ENCODE assay signal across 19 mouse cellular contexts in genomic region chr2:158181932-158182331, GRCm38 (mm10). TPM values are rescaled to one million over a fixed set of nuclear protein-coding genes. Genes with fewer than 3 reads are reported as not detected.
DNase-seq lines count a peak whose midpoint lies in the region; ATAC-seq and TF ChIP-seq lines count a peak whose summit lies in the region.
"Had no signal": no experiment of that assay in that cellular context is flagged by ENCODE, and none has a peak within 500 bp of the region (broad histone marks: within the 10 kb centered on the region; RNA-seq: fewer than 3 reads in every experiment).

No protein-coding gene starts in this region.

- no peak overlapping the region for H3K4me2 ChIP-seq in hindbrain, embryonic 15.5 days
- H3K4me2 ChIP-seq in neural tube, embryonic 15.5 days: no peak overlapping the region
- H3K4me2 ChIP-seq: embryonic facial prominence, embryonic 15.5 days; liver, embryonic 15.5 days had no signal

- H3K27ac ChIP-seq in heart, embryonic 10.5 days: 0 out of 2 replicates have a peak overlapping the region, but pooled peaks have one; percentile 48
- peak overlapping the region; percentile 80 for H3K27ac ChIP-seq in hindbrain, embryonic 15.5 days (replicated peaks)
- peak overlapping the region; percentile 57 for H3K27ac ChIP-seq in neural tube, embryonic 15.5 days (replicated peaks)
- H3K27ac ChIP-seq: embryonic facial prominence, embryonic 15.5 days; liver, embryonic 15.5 days; stomach, postnatal 0 days had no signal

- H3K4me3 ChIP-seq in heart, embryonic 10.5 days: no peak overlapping the region
- no peak overlapping the region for H3K4me3 ChIP-seq in hindbrain, embryonic 15.5 days
- no peak overlapping the region for H3K4me3 ChIP-seq in neural tube, embryonic 15.5 days (replicated peaks)
- H3K4me3 ChIP-seq: embryonic facial prominence, embryonic 15.5 days; liver, embryonic 15.5 days had no signal

- intact Hi-C loops in heart, postnatal 10 days (cut with DNase I): no loop called here

- TF ChIP-seq POLR2A in brain, embryonic 14.5 days (IDR thresholded peaks at IDR 0.05; ENCODE audit: borderline replicate concordance, extremely low read depth, insufficient read depth, insufficient read length, poor library complexity, severe bottlenecking): no peak

- no peaks in the 10 kb centered on the region; the same call in 1 of the 2 replicates for H3K27me3 ChIP-seq in heart, embryonic 10.5 days (ENCODE audit: insufficient read depth, poor library complexity, severe bottlenecking)
- H3K27me3 ChIP-seq in hindbrain, embryonic 15.5 days: no peaks in the 10 kb centered on the region
- H3K27me3 ChIP-seq in neural tube, embryonic 15.5 days (replicated peaks): no peaks in the 10 kb centered on the region
- H3K27me3 ChIP-seq: embryonic facial prominence, embryonic 15.5 days had no signal

- peaks cover 19% of the 10 kb centered on the region for H3K4me1 ChIP-seq in heart, embryonic 10.5 days
- peaks cover 55% of the 10 kb centered on the region for H3K4me1 ChIP-seq in hindbrain, embryonic 15.5 days (replicated peaks)
- peaks cover 48% of the 10 kb centered on the region for H3K4me1 ChIP-seq in neural tube, embryonic 15.5 days

- H3K9me3 ChIP-seq in heart, embryonic 10.5 days: no peaks in the 10 kb centered on the region
- H3K9me3 ChIP-seq in hindbrain, embryonic 15.5 days: no peaks in the 10 kb centered on the region
- no peaks in the 10 kb centered on the region for H3K9me3 ChIP-seq in neural tube, embryonic 15.5 days (replicated peaks)
- H3K9me3 ChIP-seq: embryonic facial prominence, embryonic 15.5 days; liver, embryonic 15.5 days had no signal

- ATAC-seq in hindbrain, embryonic 15.5 days (ENCODE audit: low FRiP score, low read depth): peak; percentile 64; the same call in 1 of the 2 replicates
- peak; percentile 32; the same call in 1 of the 2 replicates for ATAC-seq in neural tube, embryonic 15.5 days (ENCODE audit: low FRiP score)
- ATAC-seq: lung, postnatal 0 days had no signal

- no peak overlapping the region for H3K9ac ChIP-seq in hindbrain, embryonic 15.5 days
- H3K9ac ChIP-seq in neural tube, embryonic 15.5 days (replicated peaks): no peak overlapping the region
- H3K9ac ChIP-seq: embryonic facial prominence, embryonic 15.5 days; liver, embryonic 15.5 days had no signal

- no peak for DNase-seq in heart, embryonic 10.5 days (ENCODE audit: low spot score)
- no peak for DNase-seq in heart, postnatal 10 days
- peak; percentile 86 for DNase-seq in brain, embryonic 14.5 days (ENCODE audit: low read depth)
- no peak for DNase-seq in thymus, postnatal 0 days (ENCODE audit: low spot score)
- DNase-seq in kidney, postnatal 4 days: no peak
- DNase-seq: adrenal gland, postnatal 10 days; cerebellum, adult 9-10 months; embryo, embryonic 11 days; heart, adult 11 months; kidney, adult 8-10 months; kidney, postnatal 25 days; layer of hippocampus, adult 9-11 months; thymus, postnatal 25 days had no signal

- 50% methylated on average over 6 of the region's 6 CpGs for WGBS in heart, embryonic 10.5 days
- WGBS in hindbrain, embryonic 15.5 days: 32% methylated on average over 6 of the region's 6 CpGs
- WGBS in neural tube, embryonic 15.5 days: 18% methylated on average over 6 of the region's 6 CpGs

- H3K36me3 ChIP-seq in heart, embryonic 10.5 days: no peaks in the 10 kb centered on the region
- H3K36me3 ChIP-seq in hindbrain, embryonic 15.5 days: no peaks in the 10 kb centered on the region
- no peaks in the 10 kb centered on the region for H3K36me3 ChIP-seq in neural tube, embryonic 15.5 days
- H3K36me3 ChIP-seq: embryonic facial prominence, embryonic 15.5 days; liver, embryonic 15.5 days had no signal

- TF ChIP-seq CTCF in brain, embryonic 14.5 days (IDR thresholded peaks at IDR 0.05; ENCODE audit: borderline replicate concordance, extremely low read depth, insufficient read depth, insufficient read length): no peak

RNA-seq across cellular contexts. Expression of gene Tgm2, which starts 35.7 kb away (rescaled TPM):
- polyA plus RNA-seq in heart, embryonic 10.5 days (2016; fragmentation: Nextera tagmentation; extraction: Ambion mirVana): 134 and 256 TPM in 2 replicates
- total RNA-seq in heart, postnatal 10 days (2021): 100 to 1,000 TPM; 162 to 208 TPM
- 6.2 and 9.7 TPM in 2 replicates for polyA plus RNA-seq in brain, embryonic 14.5 days (2012; rRNA removed)
- 8.6 and 10.8 TPM in 2 replicates for polyA plus RNA-seq in hindbrain, embryonic 15.5 days (2015; fragmentation: Nextera tagmentation; extraction: Ambion mirVana)
- 7.8 and 13.9 TPM in 2 replicates for polyA plus RNA-seq in neural tube, embryonic 15.5 days (2015; fragmentation: Nextera tagmentation; extraction: Ambion mirVana)
- polyA plus RNA-seq in thymus, postnatal 0 days (2015; fragmentation: Nextera tagmentation; extraction: Ambion mirVana): 8.5 and 9.0 TPM in 2 replicates

RNA-seq across cellular contexts. Expression of gene D630003M21Rik, which starts 47.1 kb away (rescaled TPM):
- 0.73 and 0.91 TPM in 2 replicates for polyA plus RNA-seq in heart, embryonic 10.5 days (2016; fragmentation: Nextera tagmentation; extraction: Ambion mirVana)
- 1 to 10 TPM; 8.6 to 8.7 TPM for total RNA-seq in heart, postnatal 10 days (2021)
- 3.5 and 3.7 TPM in 2 replicates for polyA plus RNA-seq in brain, embryonic 14.5 days (2012; rRNA removed)
- polyA plus RNA-seq in hindbrain, embryonic 15.5 days (2015; fragmentation: Nextera tagmentation; extraction: Ambion mirVana): 1.8 and 2.4 TPM in 2 replicates
- 2.4 and 2.5 TPM in 2 replicates for polyA plus RNA-seq in neural tube, embryonic 15.5 days (2015; fragmentation: Nextera tagmentation; extraction: Ambion mirVana)
- polyA plus RNA-seq in thymus, postnatal 0 days (2015; fragmentation: Nextera tagmentation; extraction: Ambion mirVana): 0.35 and 0.47 TPM in 2 replicates
